Mouse (Mus musculus) frontal cortex, postnatal 25 days (tissue): ENCODE data around the gene Olfr1408.

Source experiments
- DNase-seq, 2 experiments: peaks; one replicate each; pipeline ENCODE4 v3.0.0; 2022; ENCODE audit warnings: low spot score in 2 of 2

Gene Olfr1408

GRCm38 (mm10) chr1:173137274-173137673, at the start of gene Olfr1408:
Gene Olfr1408, minus strand, starts transcription at chr1:173137374.
- no peak for DNase-seq

GRCm38 (mm10) chr1:173174154-173174842, 37.1 kb upstream of the Olfr1408 start:
- DNase-seq, result no peak
